Mouse (Mus musculus): ENCODE results near the gene Ssr3.
A peak's percentile ranks its signal among the peaks of the same experiment; 100 is the strongest.

Gene Ssr3

DNA sequence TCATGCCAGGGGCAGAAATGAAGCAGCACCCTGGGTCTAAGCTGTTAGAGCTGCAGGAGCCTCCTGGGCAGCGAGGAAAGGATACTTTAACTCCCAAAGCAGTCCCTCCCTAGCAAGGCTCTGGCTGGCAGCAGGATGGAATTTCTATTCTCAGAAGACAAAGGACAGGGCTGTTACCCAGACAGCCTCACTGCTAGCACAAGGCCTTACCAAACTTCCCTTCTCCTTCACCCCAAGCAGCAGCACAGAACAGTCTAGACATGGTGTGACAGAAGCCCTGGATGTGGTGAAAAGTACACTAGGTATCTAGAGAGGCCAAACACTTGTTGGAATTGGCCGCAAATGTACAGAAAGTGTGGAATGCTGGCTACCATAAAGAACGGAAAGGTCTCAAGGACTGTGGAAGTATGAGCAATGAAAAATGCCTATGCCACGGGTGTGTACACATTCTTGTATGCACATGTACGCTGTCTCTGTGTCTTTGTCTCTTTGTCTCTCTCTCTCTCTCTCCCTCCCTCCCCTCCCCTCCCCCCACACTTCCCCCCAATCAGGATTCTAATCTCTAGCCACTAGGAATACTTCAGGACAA is 18.7 kb downstream of the Ssr3 start:
- no peak for DNase-seq

DNA sequence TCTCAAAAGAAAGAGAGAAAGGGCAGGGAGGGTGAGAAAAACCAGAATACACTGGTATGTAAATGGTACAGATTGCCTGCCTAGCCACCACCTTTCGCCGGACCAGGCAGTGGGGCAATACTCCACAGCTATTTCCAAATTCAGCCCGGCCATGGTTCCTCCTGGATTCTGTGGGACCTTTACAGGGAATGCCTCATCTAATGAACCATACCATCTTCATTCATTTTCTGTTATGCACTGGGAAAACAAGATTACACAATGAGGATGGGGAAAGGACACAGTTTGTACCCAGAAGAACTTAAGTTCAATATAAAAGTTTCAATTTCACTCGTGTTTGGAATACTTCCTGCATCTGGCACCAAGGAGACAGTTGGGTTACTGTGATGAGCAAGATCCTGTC is 19.9 kb downstream of the Ssr3 start:
- no peak for DNase-seq

- DNase-seq = no peak
These were observed 24.5 kb downstream of the Ssr3 start for GRCm38 (mm10) chr3:65367944-65368343.

GRCm38 (mm10) chr3:65365921-65366710 is 26.3 kb downstream of the Ssr3 start:
- DNase-seq = peak; percentile 42 to 56

DNA sequence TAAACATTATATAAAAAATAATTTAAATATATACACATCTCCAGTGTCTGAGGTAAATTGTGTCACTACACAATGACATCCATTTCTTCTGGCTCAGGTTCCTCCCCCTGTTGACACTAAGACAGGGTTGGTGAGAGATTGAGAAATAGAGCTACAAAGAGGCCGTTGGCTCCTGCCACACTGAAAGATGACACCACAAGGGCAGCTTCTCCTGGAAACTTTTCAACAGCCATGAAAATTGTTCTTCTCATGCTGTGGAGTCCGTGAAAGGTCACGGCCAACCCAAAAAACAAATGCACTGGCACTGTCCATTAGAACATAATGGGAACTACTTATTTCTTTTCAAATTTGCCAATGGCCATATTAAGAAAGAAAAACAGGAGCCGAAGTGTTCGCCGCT is 27.2 kb downstream of the Ssr3 start:
- DNase-seq = no peak

DNA sequence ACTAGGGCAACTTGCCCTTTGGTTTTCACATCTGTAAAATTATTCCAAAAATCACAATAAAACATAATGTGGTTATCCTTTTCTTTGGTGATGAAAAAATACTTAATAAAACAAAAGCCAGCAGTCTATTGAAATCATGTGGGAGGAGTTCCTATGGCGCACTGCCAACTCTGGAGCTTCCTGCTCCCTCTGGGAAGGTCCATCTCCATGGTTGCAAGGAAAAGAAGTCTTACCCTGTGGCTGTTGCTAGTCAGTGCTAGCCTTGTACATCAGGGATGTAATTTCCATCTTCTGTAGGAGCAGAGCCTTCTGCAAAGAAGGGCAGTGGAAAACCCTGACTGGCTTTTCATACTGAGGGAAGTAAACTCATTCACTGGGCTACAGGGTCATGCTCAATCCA is 29.0 kb downstream of the Ssr3 start:
- peak; percentile 39 to 71 for DNase-seq

DNA sequence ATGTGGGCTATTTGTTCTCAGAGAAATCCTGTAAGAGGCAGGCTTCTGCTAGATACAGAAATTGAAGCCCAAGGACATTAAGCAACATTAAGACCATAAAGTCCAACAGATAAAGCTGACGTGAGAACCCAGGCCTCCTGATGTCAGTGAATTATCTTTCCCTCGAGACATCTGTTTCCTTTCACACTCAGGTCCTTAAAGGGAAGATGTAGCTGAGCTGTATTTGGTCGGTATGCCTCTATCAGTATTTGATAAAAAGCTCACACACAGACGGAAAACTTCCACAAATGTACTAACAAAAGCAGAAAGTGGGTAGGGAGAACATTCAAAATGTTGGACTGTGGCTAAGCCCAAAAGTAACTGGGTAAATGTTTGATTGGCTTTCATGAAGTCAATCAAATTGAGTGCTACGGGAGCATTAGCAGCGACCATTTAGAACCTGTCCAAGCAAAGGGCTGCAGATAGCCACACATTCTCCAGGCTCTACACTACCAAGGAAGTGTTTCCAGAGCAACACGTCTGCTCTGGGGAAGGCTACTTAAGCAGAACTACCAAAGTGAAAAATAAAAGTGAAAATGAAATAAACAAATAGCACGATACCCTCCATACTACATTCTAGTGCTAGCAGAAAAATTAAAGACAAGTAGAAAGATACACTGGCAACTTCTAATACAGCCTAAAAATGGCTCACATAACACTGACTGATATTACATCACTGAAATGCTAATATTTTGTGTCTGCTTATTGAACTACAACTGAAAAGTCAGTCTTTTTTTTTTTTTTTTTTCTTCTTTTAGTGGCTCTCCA is 32.1 kb downstream of the Ssr3 start:
- DNase-seq = no peak

DNA sequence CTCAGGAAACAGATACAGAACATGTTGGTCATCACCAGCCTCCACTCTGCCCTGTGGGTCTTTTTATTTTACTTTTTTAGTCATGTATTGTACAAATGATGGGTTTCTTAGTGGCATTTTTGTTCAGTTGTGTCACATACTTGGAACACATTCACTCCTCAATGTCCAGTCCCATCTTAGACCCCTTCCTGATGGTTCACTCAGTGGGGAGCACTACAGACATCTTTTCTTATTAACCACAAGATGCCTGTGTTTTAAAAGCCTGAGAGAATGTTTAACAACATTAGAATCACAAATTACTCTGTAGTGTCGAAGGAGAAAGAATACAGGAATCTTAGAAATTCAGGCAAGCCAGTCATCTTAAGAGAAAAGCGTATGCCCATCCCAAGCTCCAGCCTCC is 33.6 kb downstream of the Ssr3 start:
- DNase-seq = no peak

GRCm38 (mm10) chr3:65358275-65358674 is 34.1 kb downstream of the Ssr3 start:
- no peak for DNase-seq

- DNase-seq = no peak
These were observed 36.9 kb downstream of the Ssr3 start for GRCm38 (mm10) chr3:65355479-65355878.

DNA sequence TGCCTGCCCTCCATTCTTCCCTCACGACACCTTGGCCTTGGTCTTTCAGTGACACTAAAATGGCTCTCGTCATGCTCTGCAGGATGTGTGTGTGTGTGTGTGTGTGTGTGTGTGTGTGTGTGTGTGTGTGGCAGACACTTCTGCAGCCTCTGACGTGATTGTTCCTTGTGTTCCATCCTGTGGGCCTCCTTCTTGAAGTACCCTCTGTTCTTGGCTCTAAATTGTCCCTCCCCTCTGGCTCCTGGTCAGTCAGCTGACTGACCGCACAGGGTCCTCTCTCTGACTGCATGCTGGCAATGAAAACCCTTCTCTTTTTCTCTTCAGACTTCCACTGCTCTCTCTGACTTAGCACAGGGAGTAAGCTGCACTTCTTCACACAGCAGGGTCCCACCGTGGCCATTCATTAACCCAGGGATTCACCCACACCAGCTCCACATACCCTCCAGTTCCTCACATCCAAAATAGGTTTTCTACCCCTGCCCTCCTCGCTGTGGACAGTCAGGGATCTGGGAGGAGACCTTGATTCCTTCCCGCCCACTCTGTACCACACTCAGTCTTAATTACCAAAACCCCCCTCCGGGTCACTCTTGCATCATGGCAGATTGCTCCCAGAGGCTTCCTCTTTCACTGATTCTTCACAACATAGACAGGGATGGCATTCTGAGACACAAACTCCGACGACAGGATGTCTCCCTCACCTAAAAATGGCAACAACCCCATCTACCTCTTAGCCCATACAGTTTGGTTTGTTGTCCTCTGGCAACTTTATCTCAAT is 39.0 kb downstream of the Ssr3 start:
- no peak for DNase-seq

DNA sequence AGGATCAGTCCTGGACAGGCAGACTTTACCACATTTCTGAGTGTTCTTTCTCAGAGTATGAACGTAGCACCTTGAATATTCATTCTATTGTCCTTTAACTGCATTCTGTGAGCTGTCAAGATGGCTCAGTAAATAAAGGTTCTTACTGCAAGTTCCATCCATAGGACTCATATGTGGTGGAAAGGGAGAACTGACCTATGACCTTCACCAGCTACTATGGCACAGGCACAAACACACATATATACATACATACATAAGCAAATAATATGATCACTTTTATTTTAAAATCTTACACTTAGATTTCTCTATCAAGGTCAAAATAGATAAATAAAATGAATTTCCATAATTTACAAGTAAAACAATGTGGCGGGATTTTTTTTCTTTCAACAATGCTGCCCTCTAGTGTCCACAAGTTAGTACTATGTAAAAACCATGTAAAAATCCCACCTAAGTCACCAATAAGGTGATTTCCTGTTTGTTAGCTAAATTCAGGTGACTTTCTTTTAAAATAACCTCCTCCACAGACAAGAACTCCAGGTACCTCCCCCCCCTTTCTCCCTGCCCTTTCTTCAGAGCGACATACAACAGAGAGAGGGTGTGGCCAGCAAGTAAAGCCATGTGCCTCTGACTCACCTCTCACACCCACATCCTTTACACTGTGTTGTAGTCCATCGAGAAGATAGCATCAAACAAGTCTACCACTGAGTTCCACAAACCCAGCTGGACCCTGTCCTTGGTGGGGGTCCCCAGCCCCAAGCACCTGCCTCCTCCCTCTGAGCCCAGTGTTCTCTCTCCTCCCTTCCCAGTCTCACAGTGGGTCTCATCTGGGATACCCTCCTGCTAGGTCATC is 39.9 kb downstream of the Ssr3 start:
- no peak for DNase-seq

DNA sequence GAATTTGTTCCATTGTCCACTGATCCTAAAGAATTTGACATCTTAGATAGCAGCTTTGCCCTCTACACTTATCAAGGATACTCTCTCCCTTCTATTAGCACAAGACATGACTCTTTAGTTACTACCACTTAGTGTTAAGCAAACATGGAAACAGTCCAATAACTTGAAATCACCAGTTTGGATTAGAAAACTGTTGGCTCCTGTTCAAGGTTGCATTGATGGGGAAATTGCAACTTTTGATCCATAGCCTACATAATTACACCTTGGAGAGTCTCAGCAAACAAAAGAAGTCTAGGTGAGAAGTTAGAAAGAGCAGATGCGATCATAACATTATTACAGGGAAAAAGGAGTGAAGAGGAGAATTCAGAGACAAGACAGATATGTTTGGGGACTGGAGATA is 46.2 kb downstream of the Ssr3 start:
- no peak for DNase-seq

- DNase-seq = no peak
These were observed 52.1 kb downstream of the Ssr3 start for GRCm38 (mm10) chr3:65340173-65340951.

GRCm38 (mm10) chr3:65337835-65338464 is 54.5 kb downstream of the Ssr3 start:
- no peak for DNase-seq

Measured in kidney, postnatal 36 days (tissue).